Mouse (Mus musculus) embryo, embryonic 10 days (tissue): Measurements from ENCODE around the gene Eif2b3.

Experiments
- DNase-seq: peaks from one replicate; pipeline ENCODE4 v3.0.0-alpha.2; 2015; ENCODE audit warnings: low spot score

Gene Eif2b3

GRCm38 (mm10) chr4:117094626-117095361 lies 75.6 kb downstream of the Eif2b3 start:
- no peak for DNase-seq

GRCm38 (mm10) chr4:117095551-117096452 lies 76.6 kb downstream of the Eif2b3 start, which contains the start of gene Ptch2:
TSS of gene Ptch2 (plus strand) at chr4:117096075.
- DNase-seq: peak; percentile 89

- DNase-seq: peak; percentile 23
Measured at GRCm38 (mm10) chr4:117096666-117097065, 77.5 kb downstream of the Eif2b3 start.

- DNase-seq: no peak
Measured at GRCm38 (mm10) chr4:117097969-117098763, 79.0 kb downstream of the Eif2b3 start.

- no peak for DNase-seq
Measured at GRCm38 (mm10) chr4:117098764-117099036, 79.5 kb downstream of the Eif2b3 start.

- DNase-seq: no peak
Measured at GRCm38 (mm10) chr4:117100036-117100435, 80.8 kb downstream of the Eif2b3 start.

GRCm38 (mm10) chr4:117101218-117101617 lies 82.0 kb downstream of the Eif2b3 start:
- peak; percentile 74 for DNase-seq

- no peak for DNase-seq
Measured at GRCm38 (mm10) chr4:117104672-117105071, 85.5 kb downstream of the Eif2b3 start.

GRCm38 (mm10) chr4:117105127-117105526 lies 85.9 kb downstream of the Eif2b3 start:
- DNase-seq: no peak

- DNase-seq: no peak
Measured at GRCm38 (mm10) chr4:117107813-117108523, 88.8 kb downstream of the Eif2b3 start.

GRCm38 (mm10) chr4:117108524-117108849 lies 89.3 kb downstream of the Eif2b3 start:
- no peak for DNase-seq

- no peak for DNase-seq
Measured at GRCm38 (mm10) chr4:117109330-117109729, 90.1 kb downstream of the Eif2b3 start.

- no peak for DNase-seq
Measured at GRCm38 (mm10) chr4:117110249-117110648, 91.0 kb downstream of the Eif2b3 start.

GRCm38 (mm10) chr4:117110985-117111384 lies 91.8 kb downstream of the Eif2b3 start:
- no peak for DNase-seq

GRCm38 (mm10) chr4:117113237-117113636 lies 94.0 kb downstream of the Eif2b3 start:
- no peak for DNase-seq

GRCm38 (mm10) chr4:117115592-117115991 lies 96.4 kb downstream of the Eif2b3 start:
- no peak for DNase-seq

- DNase-seq: no peak
Measured at GRCm38 (mm10) chr4:117117931-117118330, 98.7 kb downstream of the Eif2b3 start.

GRCm38 (mm10) chr4:117119636-117120035 lies 100.4 kb downstream of the Eif2b3 start:
- DNase-seq: no peak

GRCm38 (mm10) chr4:117120052-117120444 lies 100.8 kb downstream of the Eif2b3 start:
- no peak for DNase-seq

- DNase-seq: peak; percentile 98
Measured at GRCm38 (mm10) chr4:117120445-117121414, 101.5 kb downstream of the Eif2b3 start.

- no peak for DNase-seq
Measured at GRCm38 (mm10) chr4:117122209-117122608, 103.0 kb downstream of the Eif2b3 start.
